Mouse (Mus musculus) retina, postnatal 7 days (tissue): Measurements from ENCODE around the gene Pear1.
"Not testable (repeated sequence)": the region's sequence is repeated elsewhere in the genome, so short reads cannot be mapped to it uniquely, and the experiment has no call there.

Source experiments
- DNase-seq: peaks from one replicate; pipeline ENCODE4 v3.0.0-alpha.2; 2012; ENCODE audit warnings: low read depth, low spot score

The Pear1 gene

DNA sequence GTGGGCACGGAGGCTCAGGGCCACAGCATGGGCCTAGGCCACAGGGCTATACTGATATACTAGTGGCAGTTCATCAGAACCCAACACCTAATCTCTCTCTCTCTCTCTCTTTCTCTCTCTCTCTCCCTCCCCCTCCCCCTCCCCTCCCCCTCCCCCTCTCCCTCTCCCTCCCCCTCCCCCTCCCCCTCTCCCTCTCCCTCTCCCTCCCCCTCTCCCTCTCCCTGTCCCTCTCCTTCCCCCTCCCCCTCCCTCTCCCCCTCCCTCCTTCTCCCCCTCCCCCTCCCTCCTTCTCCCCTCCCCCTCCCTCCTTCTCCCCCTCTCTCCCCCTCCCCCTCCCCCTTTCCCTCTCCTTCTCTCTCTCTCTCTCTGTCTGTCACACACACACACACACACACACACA is at the start of gene Pear1:
Gene Pear1, minus strand, starts transcription at position 101 of the 400 bp plus-strand sequence.
- not testable (repeated sequence) for DNase-seq

DNA sequence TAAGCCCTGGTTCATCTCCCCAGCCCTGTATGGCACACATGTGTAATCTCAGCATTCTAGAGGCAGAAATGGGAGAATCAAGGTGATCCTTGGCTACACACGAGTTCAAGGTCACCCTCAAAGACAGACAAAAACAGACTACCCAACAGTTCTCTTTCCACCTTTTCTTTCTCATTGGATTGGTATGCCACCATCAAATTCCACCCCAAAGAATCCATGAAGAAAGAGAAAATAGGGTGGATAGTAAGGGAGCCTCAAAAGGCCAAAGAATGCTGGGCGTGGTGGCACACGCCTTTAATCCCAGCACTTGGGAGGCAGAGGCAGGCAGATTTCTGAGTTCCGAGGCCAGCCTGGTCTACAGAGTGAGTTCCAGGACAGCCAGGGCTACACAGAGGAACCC is 40.0 kb upstream of the Pear1 start:
- DNase-seq: not testable (repeated sequence)

DNA sequence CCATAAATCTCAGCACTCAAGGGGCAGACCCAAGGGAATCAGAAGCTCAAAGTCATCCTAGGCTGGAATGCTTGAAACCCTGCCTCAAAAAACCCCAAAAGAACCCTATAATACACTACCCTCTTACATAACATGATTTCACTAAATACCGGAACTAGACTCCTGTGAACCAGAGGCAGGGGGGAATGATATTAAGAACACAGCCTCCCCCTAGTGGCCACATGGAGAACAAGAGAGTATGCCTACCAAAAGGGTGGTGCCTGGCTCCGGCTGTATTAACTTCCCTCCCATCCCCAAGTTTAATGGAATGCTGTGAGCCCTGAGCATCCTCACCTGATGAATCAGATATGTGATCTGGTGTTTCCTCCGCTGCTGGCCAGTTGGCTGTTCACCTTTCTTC is 35.7 kb upstream of the Pear1 start:
- DNase-seq: peak; percentile 54

DNA sequence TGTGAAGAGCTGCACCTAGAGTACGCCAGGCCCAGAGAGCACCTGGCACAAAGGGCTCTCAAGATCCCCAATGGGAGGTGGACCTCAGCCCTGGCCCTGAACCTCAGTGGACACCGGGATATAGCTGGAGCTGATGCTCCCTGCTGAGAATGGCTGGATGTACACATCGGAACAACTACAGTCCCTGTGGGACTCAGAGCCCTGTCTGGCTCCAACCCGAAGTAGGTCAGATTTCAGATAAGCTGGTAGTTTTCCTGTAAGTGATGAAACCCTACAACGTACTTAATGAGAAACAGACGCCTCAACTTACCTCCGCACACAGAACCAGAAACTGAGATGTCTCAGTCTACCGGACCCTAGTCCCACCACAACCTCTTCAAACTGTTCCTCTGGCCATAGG is 33.6 kb upstream of the Pear1 start:
- DNase-seq: no peak

DNA sequence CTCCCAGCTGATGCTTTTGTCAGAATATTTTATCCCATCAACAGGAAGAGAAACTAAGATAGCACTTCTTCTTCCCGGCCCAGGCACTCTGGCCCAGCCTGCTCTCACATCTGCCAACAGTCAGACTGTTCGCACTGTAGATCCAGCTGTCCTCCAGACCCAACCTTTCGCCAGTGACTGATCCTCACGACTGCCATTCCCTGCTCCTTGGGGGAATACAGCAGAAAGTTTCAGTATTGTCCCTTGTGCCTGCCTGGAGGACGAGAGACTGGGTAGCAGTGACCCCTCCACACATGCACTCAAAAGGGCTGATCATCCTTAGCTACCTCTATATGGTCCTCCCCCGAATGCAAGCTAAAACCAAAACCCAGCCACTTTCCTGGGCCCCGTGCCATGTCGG is 31.8 kb upstream of the Pear1 start:
- DNase-seq: no peak

DNA sequence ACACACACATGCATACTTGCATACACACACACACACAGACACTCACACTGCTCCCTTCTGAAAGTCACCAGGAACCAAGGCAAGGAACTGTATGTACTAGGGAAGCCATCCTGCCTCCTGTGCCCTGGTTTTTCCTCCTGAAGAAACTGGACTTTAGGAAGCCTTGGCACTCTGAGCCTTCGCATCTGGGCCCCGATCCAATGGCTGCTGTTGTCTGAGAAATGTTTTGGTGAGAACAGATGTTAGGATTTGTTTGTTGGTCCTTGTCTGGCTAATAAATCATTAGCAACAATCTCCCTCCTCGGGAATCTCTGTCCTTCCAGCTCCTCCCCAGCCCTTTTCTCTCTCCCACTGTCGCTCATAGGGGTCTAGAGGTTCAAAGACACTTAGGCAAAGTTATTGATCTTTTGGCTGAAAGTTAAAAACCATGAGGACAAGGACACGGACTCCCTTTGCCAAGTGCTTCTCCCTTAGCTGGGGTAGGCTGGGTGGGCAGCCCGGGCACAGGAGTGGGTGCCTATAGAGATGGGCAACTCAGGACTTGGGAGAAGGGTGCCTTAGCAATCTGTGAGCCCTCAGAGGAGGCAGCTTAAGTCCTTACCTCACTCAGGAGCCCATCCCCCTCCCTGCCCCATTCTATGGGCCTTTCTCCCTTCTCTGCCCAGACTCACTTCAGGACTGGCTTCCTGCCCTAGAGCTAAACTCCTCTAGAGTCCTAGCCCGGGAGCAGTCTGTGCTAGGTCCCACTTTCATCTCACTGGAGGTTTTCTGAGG is 30.9 kb upstream of the Pear1 start:
- DNase-seq: no peak

DNA sequence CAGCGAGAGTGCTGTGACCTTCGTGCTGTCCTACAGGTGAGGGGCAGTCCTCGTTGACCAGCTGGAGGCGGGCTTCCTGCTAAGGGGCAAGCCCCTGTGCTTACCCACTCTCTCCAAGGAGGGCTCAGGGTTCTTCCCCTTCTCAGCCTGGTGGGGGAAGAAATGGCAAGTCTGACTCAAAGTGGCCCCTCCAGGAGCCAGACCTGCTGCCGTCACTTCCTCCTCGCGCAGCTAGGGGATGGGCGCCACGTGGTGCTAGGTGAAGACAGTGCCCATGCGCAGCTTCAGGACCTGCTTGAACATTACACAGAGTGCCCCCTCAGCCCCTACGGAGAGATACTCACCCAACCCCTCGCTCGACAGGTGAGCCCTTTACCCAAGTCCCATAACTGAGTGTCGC is 25.0 kb upstream of the Pear1 start:
- DNase-seq: no peak

DNA sequence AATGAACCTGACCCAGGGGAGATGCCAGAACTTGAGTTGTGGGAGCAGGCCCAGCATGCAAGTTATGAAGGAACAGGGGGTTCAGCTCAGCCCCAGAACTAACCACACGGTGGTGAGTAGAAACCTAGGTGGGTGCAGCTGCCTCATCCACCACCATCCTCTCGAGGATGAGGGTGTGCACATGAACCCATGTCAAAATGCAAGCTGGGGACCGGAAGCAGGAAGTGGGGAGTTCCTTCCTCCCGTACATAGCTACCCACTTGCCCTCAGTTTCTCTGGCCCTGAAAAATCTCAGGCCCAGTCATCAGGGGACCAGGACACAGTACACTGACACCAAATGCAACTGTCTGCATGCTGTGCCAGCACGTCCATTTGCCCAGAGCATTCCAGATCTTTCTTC is 23.6 kb upstream of the Pear1 start:
- DNase-seq: no peak

DNA sequence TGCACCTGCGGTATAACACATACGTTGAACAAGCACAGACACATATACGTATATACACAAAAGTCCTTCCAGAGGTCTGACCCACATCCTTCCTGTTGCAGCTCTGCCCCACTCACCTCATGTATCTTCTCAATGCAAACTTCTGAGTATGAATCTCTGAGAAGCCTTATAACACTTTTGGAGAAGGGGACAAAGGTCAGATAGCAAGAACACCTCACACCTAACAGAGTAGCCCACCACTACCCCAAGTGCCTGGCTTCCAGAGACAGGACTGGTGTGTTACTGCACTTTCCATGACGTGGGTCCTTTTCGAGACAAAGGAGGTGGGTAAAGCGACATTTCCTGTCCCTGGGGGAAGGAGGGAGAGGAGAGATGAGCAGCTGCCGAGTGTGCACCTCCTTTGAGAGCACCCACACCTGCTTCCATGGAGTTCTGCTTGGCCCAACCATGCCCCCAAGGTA is 22.6 kb upstream of the Pear1 start, which contains the start of gene Sh2d2a:
Gene Sh2d2a, plus strand, starts transcription at position 106 of the 461 bp plus-strand sequence.
- DNase-seq: no peak

DNA sequence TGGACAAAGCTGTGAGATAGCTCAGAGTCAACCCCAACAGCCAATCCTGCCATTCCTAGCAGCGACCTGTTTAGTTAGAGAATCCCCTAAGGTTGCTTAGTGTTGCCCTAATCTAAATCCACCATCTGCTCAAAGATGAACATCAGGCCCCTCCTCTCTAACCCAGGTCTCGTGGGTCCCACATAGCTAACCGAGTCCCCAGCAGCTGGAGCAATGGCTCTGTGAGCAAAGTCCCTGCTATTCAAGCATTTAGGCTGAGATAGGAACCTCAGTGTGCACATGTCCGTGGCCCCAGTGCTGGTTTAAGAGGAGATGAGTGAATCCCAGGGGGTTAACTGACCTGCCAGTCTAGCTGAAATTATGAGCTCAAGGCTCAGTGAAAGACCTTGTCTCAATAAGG is 22.1 kb upstream of the Pear1 start:
- no peak for DNase-seq

DNA sequence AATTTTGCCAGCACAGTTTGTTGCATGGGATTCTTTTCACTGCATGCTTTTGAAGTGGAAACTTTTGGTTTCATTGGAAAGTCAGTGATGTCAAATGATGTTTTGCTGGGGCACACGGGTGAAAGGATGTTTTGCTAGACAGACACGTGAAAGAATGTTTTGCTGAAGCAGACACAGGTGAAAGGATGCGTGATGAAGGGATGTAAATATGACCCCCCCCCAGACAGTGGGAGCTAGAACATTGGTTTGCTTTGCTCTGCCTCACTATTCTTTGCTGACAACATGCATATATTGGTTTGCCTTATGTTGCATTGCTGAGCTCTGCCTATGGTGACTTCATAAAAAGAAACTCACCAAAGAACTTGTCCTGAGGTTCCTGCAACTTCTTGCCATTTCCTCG is 20.9 kb upstream of the Pear1 start:
- no peak for DNase-seq

DNA sequence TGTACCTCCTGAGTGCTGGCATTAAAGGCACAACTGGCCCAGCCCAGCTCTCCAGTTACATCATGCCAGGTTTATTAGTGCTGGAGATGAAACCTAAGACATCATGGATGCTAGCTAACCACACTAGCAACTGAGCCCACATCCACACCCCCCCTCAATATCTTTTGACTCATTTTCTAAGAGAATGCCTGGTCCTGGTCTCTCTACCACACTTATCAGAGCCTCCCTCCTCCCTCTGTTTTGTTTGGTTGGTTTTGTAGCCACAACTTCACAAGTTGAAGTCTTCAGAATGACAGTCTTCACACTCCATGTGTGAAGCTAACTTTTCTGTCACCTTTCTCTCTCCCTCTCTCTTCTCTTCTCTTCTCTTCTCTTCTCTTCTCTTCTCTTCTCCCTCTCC is 16.8 kb upstream of the Pear1 start:
- DNase-seq: no peak

DNA sequence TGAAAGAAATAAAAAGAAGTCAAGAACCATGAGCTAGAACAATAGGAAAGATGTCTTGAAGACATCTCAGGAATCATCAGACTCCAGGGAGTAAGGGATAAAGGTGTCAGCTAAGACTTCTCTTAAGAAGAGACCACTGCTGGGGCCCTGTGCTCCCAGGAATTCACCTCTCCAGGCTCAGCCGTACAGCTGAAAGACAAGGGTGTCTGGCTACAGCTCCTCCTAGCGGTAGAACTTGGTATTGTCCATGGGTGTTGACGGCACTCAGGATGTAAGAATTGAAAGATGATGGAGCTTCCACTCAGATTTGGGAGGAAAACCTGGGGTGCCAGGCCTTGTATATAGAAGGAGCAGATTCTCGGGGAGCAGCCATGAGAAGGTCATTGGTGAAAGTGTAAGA is 14.5 kb upstream of the Pear1 start:
- DNase-seq: peak; percentile 67

DNA sequence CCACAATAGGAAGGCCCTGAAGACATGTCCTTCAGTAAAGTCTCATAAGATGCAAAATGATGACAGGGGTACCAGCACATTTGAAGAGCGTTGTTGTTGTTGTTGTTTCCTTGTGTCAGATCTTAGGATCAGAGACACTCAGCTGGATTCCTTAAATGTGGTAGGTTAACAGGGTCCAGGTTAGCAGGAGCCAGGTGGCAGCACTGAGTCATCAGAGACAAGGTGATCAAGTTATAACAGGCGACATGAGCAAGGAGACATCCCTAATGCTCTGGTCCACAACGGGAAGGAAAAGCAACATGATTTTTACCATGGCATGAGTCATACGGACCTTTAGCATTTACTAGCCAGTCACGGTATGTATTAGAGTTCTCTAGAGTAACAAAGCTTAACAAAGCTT is 9.4 kb upstream of the Pear1 start:
- DNase-seq: no peak

DNA sequence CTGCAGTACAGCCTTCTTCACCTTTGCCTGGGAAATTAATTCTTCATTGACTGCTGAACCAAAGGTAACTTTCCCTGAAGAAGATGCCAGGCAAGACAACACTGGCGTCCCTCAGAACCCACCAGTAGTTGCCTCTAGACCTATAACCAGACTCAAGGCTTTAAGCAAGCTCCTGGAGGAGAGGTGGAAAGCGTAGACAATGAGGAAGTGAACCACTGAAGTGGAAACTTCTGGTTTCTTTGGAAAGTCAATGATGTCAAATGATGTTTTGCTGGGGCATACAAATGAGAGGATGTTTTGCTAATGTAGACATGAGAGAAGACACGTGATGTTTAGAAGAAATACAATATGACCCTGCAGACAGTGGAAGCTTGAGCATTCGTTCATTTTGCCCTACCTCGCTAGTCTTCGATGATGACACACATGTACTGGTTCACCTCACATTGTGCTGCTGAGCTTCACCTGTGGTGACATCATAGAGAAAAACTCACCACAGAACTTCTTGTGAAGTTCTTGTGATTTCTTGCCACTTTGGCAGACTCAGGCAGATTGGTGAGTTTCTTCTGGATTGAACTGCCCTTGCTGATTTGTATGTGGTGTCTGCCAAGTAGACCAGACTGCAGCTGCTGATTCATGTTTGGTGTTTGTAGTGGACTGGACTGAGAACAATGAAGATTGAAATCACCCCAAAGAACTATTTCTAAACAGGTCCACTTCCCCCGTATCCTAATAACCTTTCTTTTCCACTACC is 8.2 kb upstream of the Pear1 start:
- DNase-seq: no peak

DNA sequence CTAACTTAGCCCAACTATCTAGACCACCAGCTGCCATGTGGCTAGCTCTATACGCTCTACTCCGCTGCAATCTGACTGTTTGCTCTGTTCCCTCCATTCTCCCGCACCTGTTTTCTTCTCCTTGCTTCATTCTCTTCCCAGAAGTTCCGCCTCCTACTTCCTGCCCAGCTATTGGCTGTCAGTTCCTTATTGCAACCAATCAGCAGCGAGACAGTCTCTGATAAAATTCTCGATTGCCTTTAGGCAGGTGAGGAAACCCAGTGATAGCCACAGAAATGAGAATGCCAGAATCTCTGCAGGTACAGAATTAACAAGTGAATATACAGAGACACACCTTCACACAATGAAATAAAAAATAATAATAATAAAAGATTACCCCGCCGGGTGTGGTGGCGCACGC is 4.9 kb upstream of the Pear1 start:
- DNase-seq: no peak

DNA sequence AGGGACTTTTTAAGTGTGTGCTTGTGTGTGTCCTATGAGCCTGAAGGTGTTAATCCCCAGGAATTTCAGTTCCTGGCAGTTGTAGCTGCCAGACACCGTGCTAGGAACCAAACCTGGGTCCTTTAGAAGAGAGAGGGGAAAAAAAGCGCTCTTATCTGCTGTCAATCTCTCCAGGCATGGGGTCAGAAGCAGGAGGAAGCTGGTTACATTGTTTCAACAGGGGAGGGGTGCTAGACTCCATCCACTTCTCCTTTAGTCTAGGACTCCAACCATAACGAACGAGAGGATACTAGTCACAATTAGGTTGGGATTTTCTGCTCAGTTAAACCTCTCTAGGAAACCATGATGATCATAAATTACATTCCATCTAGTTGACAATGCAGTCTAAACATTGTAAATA is 4.3 kb upstream of the Pear1 start:
- DNase-seq: no peak

DNA sequence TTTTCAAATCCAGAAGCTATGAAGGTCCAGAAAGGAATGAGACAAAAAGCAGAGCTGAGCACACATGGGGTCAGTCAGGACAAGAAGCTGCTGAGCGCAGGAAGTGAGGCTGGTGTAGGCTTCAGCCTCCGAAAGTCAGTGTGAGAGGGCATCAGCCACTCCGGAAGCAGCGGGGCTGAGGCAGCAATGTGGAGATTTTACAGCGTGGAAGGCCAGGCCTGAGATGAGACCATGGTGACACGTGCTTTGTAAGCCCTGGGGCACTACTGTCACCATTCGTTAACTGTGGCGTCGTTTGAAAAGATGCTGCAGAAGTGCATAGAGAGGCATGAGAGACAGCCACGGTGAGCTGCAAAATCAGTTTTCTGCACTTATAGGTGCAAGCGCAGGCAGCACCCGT is 5.9 kb downstream of the Pear1 start:
- DNase-seq: no peak

DNA sequence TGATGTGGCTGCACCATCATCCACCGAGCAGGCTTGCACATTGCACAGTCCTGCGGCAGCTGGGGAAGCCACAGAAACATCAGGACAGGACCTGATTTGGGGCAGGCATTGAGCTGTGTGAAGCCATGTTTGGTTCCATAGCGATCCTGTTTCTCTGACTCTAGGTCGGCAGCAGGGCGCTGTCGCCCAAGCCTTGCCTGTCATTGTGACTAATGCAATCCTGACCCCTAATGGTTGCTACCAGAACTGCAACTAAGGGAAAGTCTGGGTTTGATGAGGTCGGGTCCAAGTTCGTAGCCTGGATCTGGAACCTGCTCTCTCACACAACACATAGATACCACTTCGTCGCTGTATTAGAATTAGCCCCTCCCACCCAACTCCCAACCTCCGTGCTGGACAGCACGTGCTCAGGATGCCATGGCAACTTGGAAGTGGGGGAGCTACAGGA is 7.4 kb downstream of the Pear1 start:
- peak; percentile 75 for DNase-seq

DNA sequence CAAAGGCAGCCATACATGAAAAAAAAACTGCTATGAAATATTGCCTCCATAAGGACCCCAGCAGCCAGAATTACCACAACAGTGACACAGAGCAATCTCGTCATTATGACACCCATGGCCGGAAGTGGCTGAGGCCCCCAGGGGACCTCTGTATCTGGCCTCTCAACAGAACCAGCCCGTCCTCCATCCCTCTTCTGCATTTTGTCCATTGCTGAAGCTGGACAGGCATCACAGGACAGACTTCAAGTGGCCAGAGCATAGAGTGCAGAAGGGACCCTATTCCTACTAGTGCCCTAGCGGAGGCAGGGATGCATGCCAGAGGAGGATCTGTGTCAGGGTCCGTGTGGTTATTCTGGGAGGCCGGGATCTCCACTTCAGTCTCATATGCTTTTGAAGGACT is 7.9 kb downstream of the Pear1 start:
- no peak for DNase-seq

DNA sequence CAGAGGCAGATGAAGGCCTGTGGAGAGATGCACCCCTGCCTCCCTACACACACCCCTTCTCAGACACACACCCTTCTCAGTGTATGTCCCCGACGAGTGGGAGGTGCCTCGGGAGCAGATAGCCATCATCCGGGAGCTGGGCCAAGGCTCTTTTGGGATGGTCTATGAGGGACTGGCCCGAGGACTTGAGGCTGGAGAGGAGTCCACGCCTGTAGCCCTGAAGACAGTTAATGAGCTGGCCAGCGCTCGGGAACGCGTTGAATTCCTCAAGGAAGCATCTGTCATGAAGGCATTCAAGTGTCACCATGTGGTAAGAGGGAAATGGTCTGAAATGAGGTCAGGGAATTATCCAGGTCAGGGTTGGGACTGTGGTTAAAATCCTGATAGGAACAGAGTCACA is 11.2 kb downstream of the Pear1 start:
- DNase-seq: no peak

DNA sequence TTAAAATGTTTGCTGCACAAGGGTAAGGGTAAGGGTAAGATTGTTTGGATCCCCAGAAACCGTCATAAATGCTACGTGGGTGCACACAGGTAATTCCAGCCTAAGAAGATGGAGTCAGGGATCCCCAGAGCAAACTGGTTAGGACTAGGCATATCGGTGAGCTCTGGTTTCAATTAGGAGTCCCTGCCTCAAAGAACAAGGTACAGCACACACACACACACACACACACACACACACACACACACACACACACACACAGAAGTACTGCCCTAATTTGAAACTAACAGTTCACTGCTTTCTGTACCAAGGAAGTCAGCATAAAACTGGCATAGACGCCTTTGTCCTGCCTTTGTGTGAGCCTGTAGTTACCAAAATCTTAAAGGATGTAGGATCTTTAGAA is 11.7 kb downstream of the Pear1 start:
- no peak for DNase-seq

DNA sequence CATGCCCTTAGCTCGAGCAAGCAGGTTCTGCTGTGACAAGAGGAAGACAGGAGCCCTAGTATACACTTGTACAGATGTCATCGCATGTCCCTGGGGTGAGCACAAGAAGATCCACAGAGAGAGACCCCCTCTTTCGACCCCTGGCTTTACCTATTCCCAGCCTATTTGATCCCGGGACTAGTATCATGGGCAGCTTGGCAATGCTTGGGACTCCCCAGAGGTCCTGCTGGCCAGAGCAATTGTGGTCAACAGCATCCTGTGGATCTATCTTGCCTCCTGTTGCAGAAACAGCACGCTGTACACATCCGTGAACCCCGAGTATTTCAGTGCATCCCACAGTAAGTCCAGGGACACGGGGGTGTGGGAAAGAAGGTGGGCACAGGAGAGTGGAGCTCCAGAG is 12.8 kb downstream of the Pear1 start:
- no peak for DNase-seq
